Mouse (Mus musculus) liver, postnatal 0 days (tissue): ENCODE measurements around the gene Map4k4.

ENCODE experiments used
- CTCF ChIP-seq: sonication (generic); IDR thresholded peaks from 2 replicates; pipeline ENCODE4 v1.5.1; 2016; ENCODE audit warnings: antibody characterized with exemption, low read depth
- EP300 ChIP-seq: IDR thresholded peaks from 2 replicates; pipeline ENCODE4 v1.6.1; 2016; ENCODE audit warnings: antibody characterized with exemption, low read depth, mild to moderate bottlenecking

- TF ChIP-seq CTCF (no peak), EP300 (no peak)
These were observed 160.6 kb downstream of the Map4k4 start for GRCm38 (mm10) chr1:40061359-40061758.
